ENCODE assay signal across 8 mouse cellular contexts in the genomic region with DNA sequence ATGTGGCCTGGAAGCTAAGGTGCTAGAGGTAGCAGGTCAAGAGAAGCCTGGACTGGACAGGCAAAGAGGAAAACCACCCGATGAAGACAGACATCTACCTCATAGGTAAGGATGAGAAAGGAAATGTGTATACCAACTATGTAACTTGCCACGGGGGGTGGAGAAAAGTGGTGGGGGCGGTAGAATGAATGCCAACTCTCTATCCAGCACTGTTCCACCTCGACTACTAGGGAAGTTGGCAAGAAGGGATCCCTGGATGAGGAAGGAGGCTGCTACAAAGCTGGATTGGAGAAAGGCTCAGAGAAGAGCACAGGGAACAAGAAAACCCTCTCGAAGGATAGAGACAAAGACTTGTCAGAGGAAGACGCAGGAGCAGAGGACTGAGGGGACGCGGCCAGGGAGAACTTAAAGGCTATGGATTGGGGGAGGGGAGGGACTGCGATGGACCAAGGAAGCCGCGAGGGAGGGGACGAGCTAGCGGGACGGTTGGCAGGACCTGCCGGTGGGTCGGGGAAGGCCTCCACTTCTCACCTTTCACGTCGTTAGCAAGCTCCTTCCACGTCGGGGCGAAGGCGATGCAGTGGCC. TPM values are rescaled to one million over a fixed set of nuclear protein-coding genes. Genes with fewer than 3 reads are reported as not detected.
DNase-seq lines count a peak whose midpoint lies in the region; ATAC-seq and TF ChIP-seq lines count a peak whose summit lies in the region.

No protein-coding gene starts in this region.

- H3K27me3 ChIP-seq in heart, embryonic 10.5 days (ENCODE audit: insufficient read depth, poor library complexity, severe bottlenecking) = 0 out of 2 replicates have a peak, but pooled peaks cover 6% of the 10 kb centered on the region
- peaks cover 20% of the 10 kb centered on the region for H3K27me3 ChIP-seq in G1E (ENCODE audit: insufficient read depth, low read length)
- peaks cover 26% of the 10 kb centered on the region for H3K27me3 ChIP-seq in hindbrain, embryonic 10.5 days (ENCODE audit: insufficient read depth, poor library complexity, severe bottlenecking)

- WGBS in heart, embryonic 10.5 days = 4% methylated on average over 22 of the region's 22 CpGs
- 5% methylated on average over 22 of the region's 22 CpGs for WGBS in hindbrain, embryonic 10.5 days

- no peaks in the 10 kb centered on the region for H3K36me3 ChIP-seq in heart, embryonic 10.5 days
- no peaks in the 10 kb centered on the region for H3K36me3 ChIP-seq in G1E (replicated peaks)
- H3K36me3 ChIP-seq in hindbrain, embryonic 10.5 days = no peaks in the 10 kb centered on the region

- no peak for TF ChIP-seq CTCF in G1E (IDR thresholded peaks at IDR 0.05; ENCODE audit: low read depth, low read length)

- ATAC-seq in G1E (ENCODE audit: extremely low read depth, insufficient number of reproducible peaks, low FRiP score, poor library complexity, severe bottlenecking) = no peak
- ATAC-seq in megakaryocyte-erythroid progenitor cell, adult 5-6 weeks (replicated peaks; ENCODE audit: low FRiP score, low TSS enrichment, poor library complexity, severe bottlenecking) = peak; percentile 3; the same call in 1 of the 2 replicates

- peaks cover 34% of the 10 kb centered on the region for H3K4me1 ChIP-seq in heart, embryonic 10.5 days
- H3K4me1 ChIP-seq in G1E (ENCODE audit: insufficient read depth, low read depth, low read length) = peaks cover 11% of the 10 kb centered on the region
- peaks cover 40% of the 10 kb centered on the region for H3K4me1 ChIP-seq in hindbrain, embryonic 10.5 days (replicated peaks)

- H3K27ac ChIP-seq in heart, embryonic 10.5 days = peak overlapping the region; percentile 84
- peak overlapping the region; percentile 88 for H3K27ac ChIP-seq in hindbrain, embryonic 10.5 days

- H3K9me3 ChIP-seq in heart, embryonic 10.5 days = no peaks in the 10 kb centered on the region
- no peaks in the 10 kb centered on the region for H3K9me3 ChIP-seq in G1E (replicated peaks)
- no peaks in the 10 kb centered on the region for H3K9me3 ChIP-seq in hindbrain, embryonic 10.5 days

- DNase-seq in heart, embryonic 10.5 days (ENCODE audit: low spot score) = no peak
- DNase-seq in heart, postnatal 25 days (ENCODE audit: low spot score) = no peak
- DNase-seq in G1E (ENCODE audit: low spot score) = no peak
- DNase-seq in hindbrain, embryonic 10.5 days (ENCODE audit: low spot score) = no peak
- no peak for DNase-seq in spleen, adult 12 weeks (ENCODE audit: low spot score)
- DNase-seq in adrenal gland, postnatal 4 days (ENCODE audit: low spot score in 2 of 2) = no peak
- no peak for DNase-seq in adrenal gland, adult 2 months

- H3K4me3 ChIP-seq in heart, embryonic 10.5 days = peak overlapping the region; percentile 74
- H3K4me3 ChIP-seq in G1E (ENCODE audit: low read depth, low read length) = peak overlapping the region; percentile 69
- peak overlapping the region; percentile 74 for H3K4me3 ChIP-seq in hindbrain, embryonic 10.5 days

- intact Hi-C loops in heart, postnatal 25 days (cut with DNase I) = loop anchor here (5.0 kb wide), 1 partner anchor 155 kb away; no protein-coding TSS in a partner anchor

RNA-seq across cellular contexts. Expression of gene Qsox1, which starts 0.6 kb away (rescaled TPM):
- polyA plus RNA-seq in heart, embryonic 10.5 days (2016; fragmentation: Nextera tagmentation; extraction: Ambion mirVana) = 18.6 and 21.8 TPM in 2 replicates
- 10 to 100 TPM; 35.3 to 41.5 TPM for total RNA-seq in heart, postnatal 25 days (2021)
- 4.6 and 6.5 TPM in 2 replicates for total RNA-seq in G1E (2014; fragmentation: Nextera tagmentation)
- 1.8 and 2.3 TPM in 2 replicates for total RNA-seq in G1E (2017)
- polyA plus RNA-seq in G1E (2012) = 2.0 TPM in 2 replicates
- polyA plus RNA-seq in hindbrain, embryonic 10.5 days (2016; fragmentation: Nextera tagmentation; extraction: Ambion mirVana) = 17.9 and 24.4 TPM in 2 replicates
- total RNA-seq in megakaryocyte-erythroid progenitor cell, adult 5-6 weeks (2014; fragmentation: Nextera tagmentation) = 16.5 and 16.6 TPM in 2 replicates
- 22.4 and 32.0 TPM in 2 replicates for total RNA-seq in megakaryocyte-erythroid progenitor cell, adult 5-6 weeks (2017)
- 10 to 100 TPM; 69.3 to 82.2 TPM for total RNA-seq in adrenal gland, postnatal 4 days (2021)
- total RNA-seq in adrenal gland, adult 2 months (2021) = 10 to 100 TPM; 49.6 to 71.8 TPM
- polyA plus RNA-seq in adrenal gland, adult 2 months (2012; rRNA removed) = 66.6 and 82.6 TPM in 2 replicates
